Mouse (Mus musculus) neutrophil, adult 5-6 weeks (primary cell): ENCODE measurements at regions not wholly inside any gene's neighbourhood (a gene's known extent, or its start where the extent isn't known, plus 50 kb on each side); places are given as distances from the start of the nearest gene placed in this dataset.
"Not testable (repeated sequence)": the region's sequence is repeated elsewhere in the genome, so short reads cannot be mapped to it uniquely, and the experiment has no call there.

Experiments
- ATAC-seq: fragments of 151-379, 151-347 bp; 2 replicates; pipeline ENCODE4 v1.8.0; 2017; ENCODE audit warnings: mild to moderate bottlenecking, moderate TSS enrichment; ENCODE audit not compliant: insufficient number of reproducible peaks, poor library complexity, low FRiP score, severe bottlenecking; ENCODE audit errors: extremely low read depth

- no peak for ATAC-seq
Observed at GRCm38 (mm10) chr12:114562440-114562839, 1018.7 kb downstream of the Adam6a start.

- no peak for ATAC-seq
Observed at GRCm38 (mm10) chr12:114562978-114563377, 1019.3 kb downstream of the Adam6a start.

GRCm38 (mm10) chr12:114563683-114564082 is 1020.0 kb downstream of the Adam6a start:
- ATAC-seq, result no peak

GRCm38 (mm10) chr12:114564329-114564728 is 1020.6 kb downstream of the Adam6a start:
- ATAC-seq, result no peak

GRCm38 (mm10) chr12:114583371-114583770 is 1039.7 kb downstream of the Adam6a start:
- no peak for ATAC-seq

GRCm38 (mm10) chr12:114587227-114587626 is 1043.5 kb downstream of the Adam6a start:
- ATAC-seq, result peak; percentile 44; the same call in 1 of the 2 replicates

- ATAC-seq, result no peak
Observed at GRCm38 (mm10) chr12:114597672-114598071, 1054.0 kb downstream of the Adam6a start.

GRCm38 (mm10) chr12:114609171-114609570 is 1065.5 kb downstream of the Adam6a start:
- ATAC-seq, result no peak

- no peak for ATAC-seq
Observed at GRCm38 (mm10) chr12:114612108-114612507, 1068.4 kb downstream of the Adam6a start.

GRCm38 (mm10) chr12:114615179-114615578 is 1071.5 kb downstream of the Adam6a start:
- ATAC-seq, result peak; percentile 26; the same call in 1 of the 2 replicates

- no peak for ATAC-seq
Observed at GRCm38 (mm10) chr12:114615712-114616111, 1072.0 kb downstream of the Adam6a start.

- no peak for ATAC-seq
Observed at GRCm38 (mm10) chr12:114641089-114641488, 1097.4 kb downstream of the Adam6a start.

GRCm38 (mm10) chr12:114646372-114646771 is 1102.7 kb downstream of the Adam6a start:
- no peak for ATAC-seq

- ATAC-seq, result not testable (repeated sequence)
Observed at GRCm38 (mm10) chr12:114650432-114651101, 1106.9 kb downstream of the Adam6a start.

GRCm38 (mm10) chr12:114657134-114657533 is 1113.4 kb downstream of the Adam6a start:
- ATAC-seq, result not testable (repeated sequence)
